Mouse (Mus musculus): ENCODE measurements around the gene Sf3b2.
"Not testable (repeated sequence)": the region's sequence is repeated elsewhere in the genome, so short reads cannot be mapped to it uniquely, and the experiment has no call there.

The Sf3b2 gene

DNA sequence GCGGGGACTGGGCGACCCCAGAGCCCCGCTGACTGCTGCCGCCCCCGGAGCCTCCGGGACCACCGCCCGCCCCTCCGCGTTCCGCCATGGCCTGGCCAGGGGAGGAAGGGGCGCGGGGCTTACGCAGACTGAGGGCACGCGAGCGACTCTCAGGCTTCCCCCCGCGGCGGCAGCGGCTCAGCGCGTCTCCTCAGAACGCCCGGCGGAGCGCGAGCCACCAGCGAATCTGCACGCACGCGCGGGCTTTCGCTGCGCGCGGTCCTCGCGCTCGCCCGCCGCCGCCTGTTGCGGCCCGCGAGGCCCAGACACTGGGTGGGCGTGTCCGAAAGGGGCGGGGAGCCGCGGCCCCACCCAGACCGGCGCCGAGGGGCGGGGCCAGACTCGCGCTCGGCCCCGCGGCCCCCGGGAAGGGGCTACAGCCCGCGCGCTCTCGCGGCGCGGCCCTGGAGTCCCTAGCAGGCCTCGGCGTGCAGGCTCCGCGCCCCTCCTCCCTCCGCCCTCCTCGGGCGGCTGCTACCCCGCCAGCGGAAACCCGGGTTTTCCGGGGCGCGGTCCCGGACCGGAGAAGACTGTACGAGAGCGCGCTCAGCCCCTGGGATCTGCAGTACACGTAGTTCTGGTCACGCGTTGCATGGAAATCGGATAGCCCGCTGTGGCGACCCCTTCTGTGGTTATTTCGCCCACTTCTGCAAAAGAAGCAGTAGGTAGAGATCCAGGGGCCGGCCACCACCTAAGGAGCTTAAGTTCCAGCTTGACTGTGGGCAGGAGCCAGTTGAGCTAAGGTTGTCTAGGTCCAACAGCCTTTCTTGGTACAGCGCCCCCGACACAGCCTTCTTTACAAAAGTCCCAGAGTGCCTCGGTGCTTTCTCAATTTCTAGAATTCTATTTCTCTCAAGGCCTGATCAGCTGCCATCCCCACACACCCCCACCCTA, 22.2 kb downstream of the Sf3b2 start, which contains the start of gene Pacs1:
Gene Pacs1 (minus strand): TSS at position 319 of the 933 bp plus-strand sequence.
- DNase-seq (ENCODE audit: low spot score), result peak; percentile 83

DNA sequence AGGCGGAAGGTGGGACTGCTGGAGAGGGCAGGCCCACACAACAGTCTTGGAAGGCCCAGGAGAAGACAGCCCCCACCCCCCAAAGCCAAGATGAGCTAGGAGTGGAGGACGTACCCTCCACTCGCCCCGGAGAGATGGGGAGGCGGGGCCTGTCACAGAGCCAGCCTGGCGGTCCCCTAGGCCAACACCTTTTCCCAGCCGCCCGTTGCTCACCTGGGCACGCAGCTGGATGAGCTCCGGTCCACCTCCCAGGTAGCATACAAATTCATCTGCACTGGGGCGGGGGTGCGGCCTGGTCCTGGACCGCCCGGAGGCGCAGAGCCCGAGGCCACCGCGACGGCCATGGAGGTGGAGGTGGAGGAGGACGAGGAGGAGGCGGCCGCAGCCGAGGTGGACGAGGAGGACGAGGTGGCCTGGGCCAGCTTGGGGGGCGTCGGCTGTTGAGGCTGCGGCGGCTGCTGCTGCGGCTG, 22.9 kb downstream of the Sf3b2 start:
- peak; percentile 24 for DNase-seq (ENCODE audit: low spot score)

DNA sequence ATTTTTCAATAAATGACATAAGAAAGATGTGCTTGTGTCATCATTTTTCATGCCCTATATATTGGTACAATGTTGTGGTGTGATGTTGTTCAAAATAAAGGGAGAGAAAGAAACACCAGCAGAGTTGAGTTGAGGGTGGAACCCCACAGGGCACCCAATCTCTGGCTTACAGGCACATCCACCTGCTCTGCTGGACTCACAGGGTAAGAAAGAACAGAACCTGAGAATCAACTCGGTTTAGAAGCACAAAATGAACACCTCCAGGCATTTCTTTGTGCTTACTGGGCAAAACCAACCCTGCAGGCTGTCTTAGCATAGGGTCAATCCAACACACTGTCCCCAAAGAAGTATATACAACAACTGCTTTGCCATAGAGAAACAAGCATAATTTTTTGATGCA, 23.8 kb downstream of the Sf3b2 start:
- DNase-seq (ENCODE audit: low spot score), result no peak

DNA sequence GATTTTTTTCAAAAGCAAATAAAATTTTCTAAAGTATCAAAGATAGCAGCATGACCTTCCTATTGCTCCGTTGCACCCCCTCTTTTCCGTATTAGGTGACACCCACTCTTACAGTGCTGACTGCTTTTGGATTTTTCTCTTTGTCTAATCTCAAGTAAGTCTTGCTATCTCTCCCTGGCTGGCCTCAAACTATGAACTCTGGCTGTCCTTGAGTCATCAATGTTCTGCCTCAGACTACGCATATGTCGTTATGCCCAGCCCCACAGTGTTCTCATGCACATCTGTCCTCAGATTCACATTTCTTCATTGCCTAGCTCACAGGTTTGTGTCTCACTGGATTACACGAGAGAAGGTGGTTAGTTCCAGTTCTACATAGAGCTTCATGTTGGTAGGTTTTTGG, 25.9 kb downstream of the Sf3b2 start:
- DNase-seq (ENCODE audit: low spot score), result no peak

DNA sequence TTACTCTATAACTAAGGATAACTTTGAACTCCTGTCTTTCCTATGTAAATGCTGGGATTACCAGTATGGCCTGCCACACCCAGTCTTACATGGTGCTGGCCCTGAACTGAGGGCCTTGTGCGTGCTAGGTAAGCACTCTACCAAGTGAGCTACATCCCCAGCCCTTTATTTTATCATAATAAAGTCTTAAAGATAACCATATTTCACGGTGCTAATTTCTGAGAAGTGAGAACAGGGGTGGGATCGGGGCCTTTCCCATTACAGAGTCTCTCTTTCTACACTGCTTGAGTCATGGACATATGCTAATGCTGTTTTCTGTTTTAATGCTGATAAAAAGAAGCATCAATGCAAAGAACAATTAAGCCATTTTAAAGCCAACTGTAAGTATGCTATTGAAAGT, 26.4 kb downstream of the Sf3b2 start:
- no peak for DNase-seq (ENCODE audit: low spot score)

DNA sequence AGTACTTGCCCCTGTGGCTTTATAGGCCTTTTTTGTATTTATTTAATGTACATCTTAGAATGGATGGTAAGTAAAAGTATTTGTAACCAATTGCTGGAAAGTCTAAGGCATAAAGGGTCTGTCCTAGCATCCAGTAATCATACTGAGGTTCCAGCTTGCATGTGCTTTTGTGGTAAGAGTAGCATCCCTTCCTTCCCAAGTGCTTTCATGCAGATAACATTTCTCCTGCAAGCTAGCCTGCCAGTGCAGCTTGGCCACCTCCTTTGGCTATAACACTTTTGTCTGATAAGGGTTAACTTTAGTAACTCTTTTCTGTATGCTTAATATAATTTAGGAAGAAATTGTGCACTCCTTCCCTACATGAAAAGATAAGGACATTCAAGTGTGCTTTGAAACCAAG, 27.2 kb downstream of the Sf3b2 start:
- no peak for DNase-seq (ENCODE audit: low spot score)

DNA sequence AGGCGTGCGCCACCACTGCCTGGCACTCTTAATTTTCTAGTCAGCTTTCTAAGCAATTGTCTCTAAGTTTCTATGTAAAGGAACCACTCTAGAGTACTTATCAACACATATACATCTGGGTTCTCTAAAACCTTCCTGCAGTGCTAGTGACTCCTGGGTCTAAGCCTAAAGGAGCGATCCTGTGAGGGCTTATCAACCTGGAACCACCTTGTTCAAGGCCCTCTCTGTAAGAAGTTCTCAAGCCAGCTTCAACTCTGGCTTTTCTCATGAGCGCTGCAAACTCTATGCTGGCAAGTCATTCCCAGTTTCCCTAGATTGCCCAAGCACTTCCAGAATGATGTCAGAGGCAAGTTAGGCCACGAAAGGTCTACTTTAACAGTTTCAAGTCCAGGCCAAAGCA, 28.2 kb downstream of the Sf3b2 start:
- DNase-seq (ENCODE audit: low spot score), result no peak

DNA sequence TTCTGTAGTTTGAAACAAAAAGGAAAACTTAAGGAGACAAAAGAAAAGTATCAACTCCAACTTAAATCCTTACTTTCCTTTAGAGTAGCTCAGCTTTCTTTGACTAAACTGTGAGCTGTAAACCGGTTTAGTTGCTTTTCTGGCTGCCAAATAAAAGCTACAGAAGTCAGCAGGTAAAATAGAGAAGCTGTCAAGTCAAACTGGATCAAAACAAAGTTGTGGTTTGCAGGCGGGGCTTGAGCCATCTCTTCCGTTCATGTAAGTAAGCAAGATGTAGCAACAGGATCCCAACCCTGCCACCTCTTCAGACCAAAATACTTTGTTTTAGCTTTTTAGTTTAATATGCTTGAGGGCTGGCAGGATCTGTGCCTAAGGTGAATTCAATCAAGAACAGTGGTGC, 38.1 kb downstream of the Sf3b2 start:
- no peak for DNase-seq (ENCODE audit: low spot score)

DNA sequence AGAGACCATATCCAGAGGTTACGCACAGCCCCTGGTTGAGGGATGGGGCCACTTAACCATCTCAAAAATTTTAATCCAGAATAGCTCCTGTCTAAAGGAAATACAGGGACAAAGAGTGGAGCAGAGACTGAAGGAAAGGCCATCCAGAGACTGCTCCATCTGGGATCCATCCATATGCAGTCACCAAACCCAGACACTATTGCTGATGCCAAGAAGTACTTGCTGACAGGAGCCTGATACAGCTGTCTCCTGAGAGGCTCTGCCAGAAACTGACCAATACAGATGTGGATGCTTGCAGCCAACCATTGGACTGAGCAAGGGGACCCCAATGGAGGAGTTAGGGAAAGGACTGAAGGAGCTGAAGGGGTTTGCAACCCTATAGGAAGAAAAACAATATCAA, 58.3 kb downstream of the Sf3b2 start:
- not testable (repeated sequence) for DNase-seq (ENCODE audit: low spot score)

DNA sequence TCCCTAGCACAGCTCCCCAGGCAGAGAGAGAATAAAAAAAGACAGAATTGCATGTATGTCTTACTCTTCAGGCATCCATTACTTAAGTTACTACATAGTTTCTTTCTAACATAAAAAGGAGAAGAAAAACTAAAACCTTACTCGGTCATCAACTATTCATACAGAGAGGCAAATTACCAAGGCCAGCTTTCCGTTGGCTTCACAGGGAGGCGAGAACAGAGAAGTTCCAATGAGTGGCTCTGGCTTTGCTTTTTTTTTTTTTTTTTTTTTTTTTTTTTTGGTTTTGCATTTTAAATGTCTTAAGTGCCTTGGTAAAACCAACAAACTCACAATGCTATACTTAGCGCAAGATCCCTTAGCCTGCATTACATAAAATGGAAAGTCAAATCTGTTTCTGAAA, 62.6 kb downstream of the Sf3b2 start:
- no peak for DNase-seq (ENCODE audit: low spot score)

DNA sequence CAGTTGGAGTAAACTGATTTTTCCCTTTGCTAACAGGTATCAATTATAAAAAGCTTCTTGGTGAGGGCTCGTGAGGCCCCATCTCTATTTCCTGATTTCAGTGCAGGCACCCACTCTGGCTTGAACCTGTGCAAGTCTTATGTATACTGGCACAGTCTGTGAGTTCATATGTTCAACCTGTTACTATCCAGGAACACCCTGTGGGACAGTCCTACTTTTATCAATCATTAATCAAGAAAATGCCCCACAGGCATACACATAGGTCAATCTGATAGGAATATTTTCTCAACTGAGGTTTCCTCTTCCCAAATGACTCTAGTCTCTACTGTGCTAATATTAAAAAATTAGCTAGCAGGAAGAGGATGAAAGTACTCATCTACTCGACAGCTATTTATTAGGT, 65.1 kb downstream of the Sf3b2 start:
- no peak for DNase-seq (ENCODE audit: low spot score)

DNA sequence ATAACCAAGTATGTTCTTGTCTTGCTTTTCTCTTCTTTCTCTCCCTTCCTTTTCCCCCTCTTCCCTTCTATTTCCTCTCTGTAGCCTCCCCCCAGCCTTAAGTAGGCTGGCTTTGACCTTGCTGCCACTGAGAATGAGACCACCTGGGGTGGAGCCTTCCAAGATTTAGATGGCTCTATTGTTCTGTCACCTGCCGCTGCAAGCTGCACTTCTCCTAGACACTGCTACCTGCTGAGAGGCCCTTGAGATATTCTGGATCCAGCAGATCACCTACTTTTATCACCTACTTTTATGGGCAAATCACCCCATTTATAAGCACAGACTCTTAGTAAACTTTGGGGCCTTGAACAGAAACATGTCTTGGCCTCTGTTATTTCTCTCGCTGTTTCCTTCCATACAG, 70.6 kb downstream of the Sf3b2 start:
- no peak for DNase-seq (ENCODE audit: low spot score)

DNA sequence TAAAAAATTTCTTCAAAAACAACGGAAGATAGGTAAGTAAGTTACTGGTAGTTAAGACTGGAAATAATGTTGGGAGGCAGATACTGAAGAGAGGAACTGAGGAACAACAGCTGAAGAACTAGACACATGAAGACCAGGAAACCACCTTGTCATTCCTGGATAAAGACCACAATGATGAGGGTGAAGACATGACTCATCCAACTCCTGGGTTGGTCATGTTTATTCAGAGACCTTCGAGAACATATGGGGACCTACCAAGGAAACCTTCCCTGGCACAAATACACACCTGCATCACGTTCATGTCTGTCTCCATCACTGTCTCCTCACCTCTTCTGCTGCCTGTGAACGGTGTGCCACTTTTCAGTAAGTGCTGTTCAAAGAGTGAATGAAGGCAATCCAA, 71.2 kb downstream of the Sf3b2 start:
- no peak for DNase-seq (ENCODE audit: low spot score)
